Mouse (Mus musculus) intestine, embryonic 14.5 days (tissue): ENCODE measurements at regions not wholly inside any gene's neighbourhood (a gene's known extent, or its start where the extent isn't known, plus 50 kb on each side); places are given as distances from the start of the nearest gene placed in this dataset.

Experiments used
- ATAC-seq: fragments of 200-750 bp; cut with Nextera tagmentation; replicated peaks from 2 replicates; pipeline ENCODE4 v1.8.0; 2017; ENCODE audit warnings: low read depth, moderate number of reproducible peaks, moderate TSS enrichment, moderate library complexity; ENCODE audit not compliant: low FRiP score, low TSS enrichment
- DNase-seq: peaks from one replicate; pipeline ENCODE4 v3.0.0-alpha.2; 2018; ENCODE audit warnings: low spot score
- H3K27ac ChIP-seq: fragments of 300-500 bp; sonication (generic); 2 replicates; pipeline ENCODE4 v1.5.1; 2014; ENCODE audit warnings: low read depth, mild to moderate bottlenecking, control low read depth
- H3K27me3 ChIP-seq: fragments of 300-500 bp; sonication (generic); replicated peaks from 2 replicates; pipeline ENCODE4 v1.6.1; 2014; ENCODE audit warnings: low read length, control low read depth; ENCODE audit not compliant: control insufficient read depth, insufficient read depth
- H3K36me3 ChIP-seq: fragments of 300-500 bp; sonication (generic); 2 replicates; pipeline ENCODE4 v1.6.1; 2014; ENCODE audit warnings: low read length, control low read depth; ENCODE audit not compliant: control insufficient read depth, insufficient read depth
- H3K4me1 ChIP-seq: fragments of 300-500 bp; sonication (generic); replicated peaks from 2 replicates; pipeline ENCODE4 v1.6.1; 2014; ENCODE audit warnings: low read length, control low read depth, mixed read lengths; ENCODE audit not compliant: control insufficient read depth, insufficient read depth
- H3K4me2 ChIP-seq: fragments of 300-500 bp; sonication (generic); 2 replicates; pipeline ENCODE4 v1.6.1; 2014; ENCODE audit warnings: low read length
- H3K4me3 ChIP-seq: fragments of 300-500 bp; sonication (generic); 2 replicates; pipeline ENCODE4 v1.5.1; 2014; ENCODE audit warnings: low read depth, low read length, control low read depth, mixed read lengths
- H3K9ac ChIP-seq: fragments of 300-500 bp; sonication (generic); 2 replicates; pipeline ENCODE4 v1.6.1; 2014; ENCODE audit warnings: mild to moderate bottlenecking, low read length
- H3K9me3 ChIP-seq: fragments of 300-500 bp; sonication (generic); 2 replicates; pipeline ENCODE4 v1.6.1; 2016; ENCODE audit warnings: low read length, control low read depth; ENCODE audit not compliant: control insufficient read depth
- WGBS: fragments of 180-500 bp; shearing (Covaris S2); extraction: QIAGEN DNeasy Blood & Tissue Kit; methylation state at CpG from one replicate; pipeline ENCODE4 v1.1.7; 2014; 5-methylcytosine and 5-hydroxymethylcytosine counted together

GRCm38 (mm10) chr16:75487915-75488314 is 97.9 kb downstream of the Lipi start:
- Histone ChIP-seq H3K9me3 (no peaks in the 10 kb centered on the region), H3K27me3 (no peaks in the 10 kb centered on the region), H3K36me3 (no peaks in the 10 kb centered on the region), H3K27ac (no peak overlapping the region), H3K4me3 (no peak overlapping the region), H3K9ac (no peak overlapping the region), H3K4me2 (no peak overlapping the region), H3K4me1 (no peaks in the 10 kb centered on the region)
- 80% methylated on average over 4 of the region's 4 CpGs for WGBS
- DNase-seq (no peak), ATAC-seq (no peak)

GRCm38 (mm10) chr16:75483878-75484277 is 102.0 kb downstream of the Lipi start:
- Histone ChIP-seq H3K4me1 (no peaks in the 10 kb centered on the region), H3K4me2 (no peak overlapping the region), H3K9ac (no peak overlapping the region), H3K36me3 (no peaks in the 10 kb centered on the region), H3K27ac (no peak overlapping the region), H3K4me3 (no peak overlapping the region), H3K9me3 (no peaks in the 10 kb centered on the region), H3K27me3 (no peaks in the 10 kb centered on the region)
- DNase-seq = no peak
- ATAC-seq = no peak
- 84% methylated on average over 5 of the region's 5 CpGs for WGBS

GRCm38 (mm10) chr16:75465420-75465975 is 120.4 kb downstream of the Lipi start:
- Histone ChIP-seq H3K4me3 (no peak overlapping the region), H3K27me3 (no peaks in the 10 kb centered on the region), H3K4me1 (no peaks in the 10 kb centered on the region), H3K36me3 (no peaks in the 10 kb centered on the region), H3K9ac (no peak overlapping the region), H3K4me2 (no peak overlapping the region), H3K27ac (no peak overlapping the region), H3K9me3 (no peaks in the 10 kb centered on the region)
- DNase-seq (no peak), ATAC-seq (no peak)
- WGBS = 78% methylated on average over 6 of the region's 6 CpGs

- Histone ChIP-seq H3K27me3 (no peaks in the 10 kb centered on the region), H3K9me3 (no peaks in the 10 kb centered on the region), H3K4me2 (no peak overlapping the region), H3K9ac (no peak overlapping the region), H3K4me3 (no peak overlapping the region), H3K36me3 (no peaks in the 10 kb centered on the region), H3K4me1 (no peaks in the 10 kb centered on the region), H3K27ac (no peak overlapping the region)
- ATAC-seq (no peak), DNase-seq (no peak)
- WGBS = 76% methylated on average over 3 of the region's 3 CpGs
These were observed 123.7 kb downstream of the Lipi start for GRCm38 (mm10) chr16:75462136-75462535.

- 3% methylated on average over 14 of the region's 14 CpGs for WGBS
- DNase-seq (peak; percentile 64), ATAC-seq (0 out of 2 replicates have a peak, but pooled peaks have one; percentile 53)
- Histone ChIP-seq H3K4me1 (no peaks in the 10 kb centered on the region), H3K4me3 (no peak overlapping the region), H3K9me3 (no peaks in the 10 kb centered on the region), H3K27ac (no peak overlapping the region), H3K36me3 (no peaks in the 10 kb centered on the region), H3K4me2 (no peak overlapping the region), H3K27me3 (no peaks in the 10 kb centered on the region), H3K9ac (no peak overlapping the region)
These were observed 138.9 kb downstream of the Lipi start for GRCm38 (mm10) chr16:75446901-75447514.

GRCm38 (mm10) chr16:75439296-75439695 is 146.6 kb downstream of the Lipi start:
- Histone ChIP-seq H3K4me3 (no peak overlapping the region), H3K36me3 (no peaks in the 10 kb centered on the region), H3K9ac (no peak overlapping the region), H3K4me2 (no peak overlapping the region), H3K27me3 (no peaks in the 10 kb centered on the region), H3K9me3 (no peaks in the 10 kb centered on the region), H3K27ac (no peak overlapping the region), H3K4me1 (no peaks in the 10 kb centered on the region)
- ATAC-seq (no peak), DNase-seq (no peak)
- 93% methylated on average over 3 of the region's 3 CpGs for WGBS

- H3K9me3 ChIP-seq = no peaks in the 10 kb centered on the region
- H3K9ac ChIP-seq = no peak overlapping the region
- no peak overlapping the region for H3K4me2 ChIP-seq
- no peaks in the 10 kb centered on the region for H3K36me3 ChIP-seq
- ATAC-seq = no peak
- WGBS = 52% methylated on average over 6 of the region's 6 CpGs
- H3K27ac ChIP-seq = no peak overlapping the region
- no peaks in the 10 kb centered on the region for H3K27me3 ChIP-seq
- DNase-seq = no peak
- H3K4me3 ChIP-seq = no peak overlapping the region
- no peaks in the 10 kb centered on the region for H3K4me1 ChIP-seq
These were observed 152.6 kb downstream of the Lipi start for GRCm38 (mm10) chr16:75433227-75433626.

- ATAC-seq (no peak), DNase-seq (no peak)
- Histone ChIP-seq H3K4me2 (no peak overlapping the region), H3K27me3 (no peaks in the 10 kb centered on the region), H3K9ac (no peak overlapping the region), H3K9me3 (no peaks in the 10 kb centered on the region), H3K4me1 (no peaks in the 10 kb centered on the region), H3K4me3 (no peak overlapping the region), H3K27ac (no peak overlapping the region), H3K36me3 (no peaks in the 10 kb centered on the region)
- 82% methylated on average over 6 of the region's 6 CpGs for WGBS
These were observed 201.2 kb downstream of the Lipi start for GRCm38 (mm10) chr16:75384526-75385222.

- Histone ChIP-seq H3K9me3 (no peaks in the 10 kb centered on the region), H3K27me3 (no peaks in the 10 kb centered on the region), H3K4me1 (no peaks in the 10 kb centered on the region), H3K36me3 (no peaks in the 10 kb centered on the region), H3K4me2 (no peak overlapping the region), H3K27ac (no peak overlapping the region), H3K4me3 (no peak overlapping the region), H3K9ac (no peak overlapping the region)
- 47% methylated on average over 1 of the region's 1 CpGs for WGBS
- DNase-seq (no peak), ATAC-seq (no peak)
These were observed 204.7 kb downstream of the Lipi start for GRCm38 (mm10) chr16:75381191-75381590.
